In the genomic region with DNA sequence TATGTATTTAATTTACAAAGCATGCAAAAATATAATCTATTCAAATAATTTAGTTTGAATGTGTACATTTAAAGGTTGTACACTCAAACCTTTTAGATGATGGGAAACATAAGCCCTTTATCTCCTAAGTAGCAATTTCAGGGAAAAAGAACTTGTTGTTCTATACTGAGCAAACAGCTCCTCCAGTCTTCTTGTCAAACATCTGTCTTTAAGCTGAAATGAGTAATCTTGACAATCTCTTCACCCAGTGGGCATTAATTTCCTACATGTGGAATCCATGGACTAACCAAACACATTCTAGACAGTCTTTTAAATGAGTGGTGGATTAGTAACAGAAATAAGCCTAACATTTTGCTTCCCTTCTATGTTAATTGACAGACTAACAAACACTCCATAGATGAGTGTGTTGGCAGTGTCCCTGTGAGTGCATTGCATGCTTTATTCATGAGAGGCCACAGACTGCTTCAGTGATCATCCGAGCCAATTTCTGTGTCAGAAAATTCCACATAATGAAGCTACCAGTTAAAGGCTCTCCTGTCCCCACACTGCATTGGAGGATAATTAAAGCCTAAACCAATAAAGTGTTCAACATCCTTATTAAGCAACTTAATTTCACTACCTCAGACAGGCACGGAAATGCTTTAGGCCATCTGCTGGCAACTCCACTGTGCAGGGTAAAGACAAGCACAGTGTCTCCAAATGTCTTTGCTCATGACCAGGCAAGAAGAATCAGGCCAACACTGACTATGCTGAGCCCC, we compare ENCODE assay signal across 15 mouse cellular contexts. TPM values are rescaled to one million over a fixed set of nuclear protein-coding genes. Genes with fewer than 3 reads are reported as not detected.
A peak's percentile ranks its signal among the peaks of the same experiment; 100 is the strongest.
DNase-seq lines count a peak whose midpoint lies in the region; ATAC-seq and TF ChIP-seq lines count a peak whose summit lies in the region.
"Had no signal": no experiment of that assay in that cellular context is flagged by ENCODE, and none has a peak within 500 bp of the region (broad histone marks: within the 10 kb centered on the region; RNA-seq: fewer than 3 reads in every experiment).

No protein-coding gene starts in this region.

- H3K4me2 ChIP-seq in embryonic facial prominence, embryonic 11.5 days (ENCODE audit: low read depth, low read length), result no peak overlapping the region
- no peak overlapping the region for H3K4me2 ChIP-seq in midbrain, embryonic 15.5 days
- no peak overlapping the region for H3K4me2 ChIP-seq in kidney, embryonic 14.5 days (replicated peaks; ENCODE audit: low read depth, low read length)
- H3K4me2 ChIP-seq in stomach, postnatal 0 days (replicated peaks; ENCODE audit: low read depth), result no peak overlapping the region

- no peak overlapping the region for H3K27ac ChIP-seq in embryonic facial prominence, embryonic 11.5 days (replicated peaks; ENCODE audit: low read depth, low read length)
- H3K27ac ChIP-seq in embryonic facial prominence, embryonic 10.5 days (replicated peaks), result no peak overlapping the region
- peak overlapping the region; percentile 38; the same call in 1 of the 2 replicates for H3K27ac ChIP-seq in midbrain, embryonic 15.5 days
- H3K27ac ChIP-seq in kidney, embryonic 14.5 days (ENCODE audit: low read depth, low read length), result no peak overlapping the region
- no peak overlapping the region for H3K27ac ChIP-seq in stomach, postnatal 0 days (replicated peaks)
- H3K27ac ChIP-seq: heart, adult 2 months had no signal

- 42% methylated on average over 2 of the region's 2 CpGs for WGBS in embryonic facial prominence, embryonic 11.5 days
- 43% methylated on average over 2 of the region's 2 CpGs for WGBS in embryonic facial prominence, embryonic 10.5 days
- 15% methylated on average over 2 of the region's 2 CpGs for WGBS in midbrain, embryonic 15.5 days
- 72% methylated on average over 2 of the region's 2 CpGs for WGBS in kidney, embryonic 14.5 days
- 72% methylated on average over 2 of the region's 2 CpGs for WGBS in stomach, postnatal 0 days

- H3K9ac ChIP-seq in embryonic facial prominence, embryonic 11.5 days (replicated peaks; ENCODE audit: low read length), result no peak overlapping the region
- no peak overlapping the region for H3K9ac ChIP-seq in midbrain, embryonic 15.5 days
- no peak overlapping the region for H3K9ac ChIP-seq in kidney, embryonic 14.5 days (ENCODE audit: low read depth, low read length)
- H3K9ac ChIP-seq in stomach, postnatal 0 days (ENCODE audit: low read length), result no peak overlapping the region

- TF ChIP-seq EP300 in stomach, postnatal 0 days (optimal IDR thresholded peaks at IDR 0.05), result no peak

- no peak overlapping the region for H3K4me3 ChIP-seq in embryonic facial prominence, embryonic 11.5 days (ENCODE audit: low read depth, low read length)
- no peak overlapping the region for H3K4me3 ChIP-seq in embryonic facial prominence, embryonic 10.5 days
- H3K4me3 ChIP-seq in midbrain, embryonic 15.5 days, result no peak overlapping the region
- no peak overlapping the region for H3K4me3 ChIP-seq in kidney, embryonic 14.5 days (ENCODE audit: low read length)
- no peak overlapping the region for H3K4me3 ChIP-seq in stomach, postnatal 0 days (ENCODE audit: low read depth, low read length)
- H3K4me3 ChIP-seq: heart, adult 2 months had no signal

- H3K9me3 ChIP-seq in embryonic facial prominence, embryonic 11.5 days (replicated peaks; ENCODE audit: control insufficient read depth, low read length), result no peaks in the 10 kb centered on the region
- H3K9me3 ChIP-seq in embryonic facial prominence, embryonic 10.5 days, result no peaks in the 10 kb centered on the region
- no peaks in the 10 kb centered on the region for H3K9me3 ChIP-seq in midbrain, embryonic 15.5 days
- no peaks in the 10 kb centered on the region for H3K9me3 ChIP-seq in kidney, embryonic 14.5 days (ENCODE audit: control insufficient read depth, low read length)
- no peaks in the 10 kb centered on the region for H3K9me3 ChIP-seq in stomach, postnatal 0 days (ENCODE audit: control insufficient read depth, low read length)

- H3K36me3 ChIP-seq in embryonic facial prominence, embryonic 11.5 days (replicated peaks; ENCODE audit: control insufficient read depth, insufficient read depth, low read depth, low read length), result no peaks in the 10 kb centered on the region
- H3K36me3 ChIP-seq in embryonic facial prominence, embryonic 10.5 days (replicated peaks), result no peaks in the 10 kb centered on the region
- H3K36me3 ChIP-seq in midbrain, embryonic 15.5 days (replicated peaks), result no peaks in the 10 kb centered on the region
- H3K36me3 ChIP-seq in kidney, embryonic 14.5 days (ENCODE audit: control insufficient read depth, insufficient read depth, low read length), result no peaks in the 10 kb centered on the region
- H3K36me3 ChIP-seq in stomach, postnatal 0 days (ENCODE audit: control insufficient read depth, insufficient read depth, low read length), result no peaks in the 10 kb centered on the region

- DNase-seq in embryonic facial prominence, embryonic 11.5 days (ENCODE audit: low spot score), result peak; percentile 7
- DNase-seq in embryonic facial prominence, embryonic 10.5 days (ENCODE audit: low spot score), result no peak
- DNase-seq in Muller cell, postnatal 12 days (ENCODE audit: inconsistent ontology term), result peak; percentile 91
- peak; percentile 18 for DNase-seq in forelimb bud, embryonic 11.5 days (ENCODE audit: low read depth, low spot score)
- no peak for DNase-seq in adrenal gland, adult 8-10 months
- DNase-seq in stomach, postnatal 0 days (ENCODE audit: low spot score), result no peak
- DNase-seq: adrenal gland, postnatal 36 days; cerebellum, adult 9-10 months; heart, adult 2 months had no signal

- 0 out of 2 replicates have a peak, but pooled peaks cover 2% of the 10 kb centered on the region for H3K4me1 ChIP-seq in embryonic facial prominence, embryonic 11.5 days (ENCODE audit: control insufficient read depth, insufficient read depth, low read length)
- H3K4me1 ChIP-seq in embryonic facial prominence, embryonic 10.5 days, result peaks cover 17% of the 10 kb centered on the region
- peaks cover 5% of the 10 kb centered on the region; the same call in 1 of the 2 replicates for H3K4me1 ChIP-seq in midbrain, embryonic 15.5 days
- no peaks in the 10 kb centered on the region for H3K4me1 ChIP-seq in kidney, embryonic 14.5 days (ENCODE audit: control insufficient read depth, insufficient read depth, low read length)
- no peaks in the 10 kb centered on the region for H3K4me1 ChIP-seq in stomach, postnatal 0 days (replicated peaks; ENCODE audit: control insufficient read depth, insufficient read depth)

- no peaks in the 10 kb centered on the region for H3K27me3 ChIP-seq in embryonic facial prominence, embryonic 11.5 days (ENCODE audit: control insufficient read depth, insufficient read depth, low read length)
- no peaks in the 10 kb centered on the region for H3K27me3 ChIP-seq in embryonic facial prominence, embryonic 10.5 days (replicated peaks; ENCODE audit: low read depth, poor library complexity, severe bottlenecking)
- H3K27me3 ChIP-seq in midbrain, embryonic 15.5 days (replicated peaks), result no peaks in the 10 kb centered on the region
- no peaks in the 10 kb centered on the region for H3K27me3 ChIP-seq in kidney, embryonic 14.5 days (ENCODE audit: control insufficient read depth, insufficient read depth, low read length)
- H3K27me3 ChIP-seq in stomach, postnatal 0 days (ENCODE audit: control insufficient read depth, insufficient read depth, low read length), result no peaks in the 10 kb centered on the region

- no peak for ATAC-seq in embryonic facial prominence, embryonic 11.5 days (replicated peaks; ENCODE audit: insufficient number of reproducible peaks, low FRiP score, low TSS enrichment, low read depth)
- ATAC-seq in midbrain, embryonic 15.5 days (replicated peaks), result peak; percentile 93
- ATAC-seq in kidney, embryonic 14.5 days (ENCODE audit: low FRiP score, low TSS enrichment), result no peak
- no peak for ATAC-seq in stomach, postnatal 0 days (ENCODE audit: low FRiP score, low TSS enrichment)
- ATAC-seq: inflammation-experienced regulatory T-cells, adult 6 months had no signal

- no peak for TF ChIP-seq CTCF in stomach, postnatal 0 days (IDR thresholded peaks at IDR 0.05; ENCODE audit: low read depth)

RNA-seq across cellular contexts. Expression of a gene that starts 19.0 kb away (rescaled TPM):
- polyA plus RNA-seq in embryonic facial prominence, embryonic 11.5 days (2014; fragmentation: Nextera tagmentation; extraction: Ambion mirVana), result not detected in 2 replicates
- polyA plus RNA-seq in embryonic facial prominence, embryonic 10.5 days (2016; fragmentation: Nextera tagmentation; extraction: Ambion mirVana), result not detected in 2 replicates
- polyA plus RNA-seq in midbrain, embryonic 15.5 days (2015; fragmentation: Nextera tagmentation; extraction: Ambion mirVana), result not detected in 2 replicates
- not detected in 2 replicates for polyA plus RNA-seq in kidney, embryonic 14.5 days (2014; fragmentation: Nextera tagmentation; extraction: Ambion mirVana)
- total RNA-seq in adrenal gland, adult 8-10 months (2022), result not detected
- not detected in 2 replicates for polyA plus RNA-seq in stomach, postnatal 0 days (2015; fragmentation: Nextera tagmentation; extraction: Ambion mirVana)
- total RNA-seq: adrenal gland, postnatal 36 days; heart, adult 2 months; liver, adult 2 months; neutrophil, adult 5-6 weeks had no signal
- polyA plus RNA-seq: C2C12; inflammation-experienced regulatory T-cells, adult 6 months; liver, adult 2 months had no signal

Comparison
In these comparisons a context has a peak if more than half of its experiments do, and no peak if none do; other contexts are left out.
1. DNase-seq: peak in embryonic facial prominence, embryonic 11.5 days (single experiment), Muller cell, postnatal 12 days (single experiment) and forelimb bud, embryonic 11.5 days (single experiment); none in embryonic facial prominence, embryonic 10.5 days (single experiment), adrenal gland, adult 8-10 months (single experiment) and stomach, postnatal 0 days (single experiment).